7 mouse cellular contexts compared by ENCODE assay signal in genomic region chr3:69655001-69655400, GRCm38 (mm10). TPM values are rescaled to one million over a fixed set of nuclear protein-coding genes. Genes with fewer than 3 reads are reported as not detected.
DNase-seq lines count a peak whose midpoint lies in the region; ATAC-seq lines count a peak whose summit lies in the region.

No protein-coding gene starts in this region.

- DNase-seq in MEL-GATA-1-ER (ENCODE audit: extremely low read depth, low read depth) = peak; percentile 10
- peak; percentile 45 for DNase-seq in adrenal gland, postnatal 14 days
- peak; percentile 11 for DNase-seq in mesoderm, embryonic 11.5 days (ENCODE audit: low read depth, low spot score)
- DNase-seq in frontal cortex, adult 2 months (ENCODE audit: extremely low spot score in 1 of 2, low spot score in 1 of 2) = no peak
- DNase-seq in hindbrain, embryonic 10.5 days (ENCODE audit: low spot score) = no peak

- H3K4me3 ChIP-seq in kidney, embryonic 15.5 days (replicated peaks) = no peak overlapping the region
- no peak overlapping the region for H3K4me3 ChIP-seq in hindbrain, embryonic 10.5 days

- H3K4me2 ChIP-seq in kidney, embryonic 15.5 days = peak overlapping the region; percentile 19; the same call in 1 of the 2 replicates

- 8% methylated on average over 2 of the region's 2 CpGs for WGBS in kidney, embryonic 15.5 days
- WGBS in hindbrain, embryonic 10.5 days = 30% methylated on average over 2 of the region's 2 CpGs

- H3K36me3 ChIP-seq in kidney, embryonic 15.5 days = no peaks in the 10 kb centered on the region
- H3K36me3 ChIP-seq in hindbrain, embryonic 10.5 days = no peaks in the 10 kb centered on the region

- H3K27me3 ChIP-seq in kidney, embryonic 15.5 days = no peaks in the 10 kb centered on the region
- no peaks in the 10 kb centered on the region for H3K27me3 ChIP-seq in hindbrain, embryonic 10.5 days (ENCODE audit: insufficient read depth, poor library complexity, severe bottlenecking)

- no peaks in the 10 kb centered on the region for H3K9me3 ChIP-seq in kidney, embryonic 15.5 days (replicated peaks)
- H3K9me3 ChIP-seq in hindbrain, embryonic 10.5 days = no peaks in the 10 kb centered on the region

- peak; percentile 36; the same call in 1 of the 2 replicates for ATAC-seq in kidney, embryonic 15.5 days (replicated peaks; ENCODE audit: low FRiP score)
- ATAC-seq in monocyte, adult 5-6 weeks (replicated peaks; ENCODE audit: insufficient number of reproducible peaks, low FRiP score, low TSS enrichment, poor library complexity, severe bottlenecking) = no peak

- no peak overlapping the region for H3K9ac ChIP-seq in kidney, embryonic 15.5 days

- H3K27ac ChIP-seq in kidney, embryonic 15.5 days = peak overlapping the region; percentile 32; the same call in 1 of the 2 replicates
- no peak overlapping the region for H3K27ac ChIP-seq in hindbrain, embryonic 10.5 days

- peaks cover 10% of the 10 kb centered on the region for H3K4me1 ChIP-seq in kidney, embryonic 15.5 days
- H3K4me1 ChIP-seq in hindbrain, embryonic 10.5 days (replicated peaks) = no peaks in the 10 kb centered on the region

RNA-seq across cellular contexts. Expression of gene B3galnt1, which starts 56.2 kb away (rescaled TPM):
- total RNA-seq in adrenal gland, postnatal 14 days (2021) = 13.2 and 16.2 TPM in 2 replicates
- polyA plus RNA-seq in kidney, embryonic 15.5 days (2015; fragmentation: Nextera tagmentation; extraction: Ambion mirVana) = 32.6 and 34.0 TPM in 2 replicates
- 40.5 and 45.7 TPM in 2 replicates for polyA plus RNA-seq in frontal cortex, adult 2 months (2012; rRNA removed)
- 33.0 and 33.8 TPM in 2 replicates for polyA plus RNA-seq in hindbrain, embryonic 10.5 days (2016; fragmentation: Nextera tagmentation; extraction: Ambion mirVana)
- 0.38 TPM in 1 of 3 replicates, not detected in the others for total RNA-seq in monocyte, adult 5-6 weeks (2017)

Comparison
In these comparisons a context has a peak if more than half of its experiments do, and no peak if none do; other contexts are left out.
1. DNase-seq: peak in MEL-GATA-1-ER (single experiment), adrenal gland, postnatal 14 days (single experiment) and mesoderm, embryonic 11.5 days (single experiment); none in frontal cortex, adult 2 months (0 of 2) and hindbrain, embryonic 10.5 days (single experiment).